Mouse (Mus musculus) liver, adult 2 months (tissue): ENCODE data around the gene Fan1. TPM values are rescaled to one million over a fixed set of nuclear protein-coding genes. Genes with fewer than 3 reads are reported as not detected.
A peak's percentile ranks its signal among the peaks of the same experiment; 100 is the strongest.

ENCODE experiments used
- DNase-seq: peaks from one replicate; pipeline ENCODE4 v3.0.0-alpha.2; 2011; ENCODE audit warnings: low read depth, low spot score; ENCODE audit errors: extremely low read depth
- H3K27ac ChIP-seq: fragments of 200-500 bp; replicated peaks from 2 replicates; pipeline ENCODE4 v1.5.1; 2012; ENCODE audit warnings: low read depth, mild to moderate bottlenecking, control low read depth, inconsistent platforms, low read length; ENCODE audit not compliant: insufficient read depth
- H3K27me3 ChIP-seq: fragments of 200-500 bp; 2 replicates; pipeline ENCODE4 v1.6.1; 2012; ENCODE audit warnings: mild to moderate bottlenecking, moderate library complexity, low read length, inconsistent platforms; ENCODE audit not compliant: control insufficient read depth, insufficient read depth
- H3K36me3 ChIP-seq: fragments of 200-500 bp; 2 replicates; pipeline ENCODE4 v1.6.1; 2012; ENCODE audit warnings: low read length, inconsistent platforms; ENCODE audit not compliant: control insufficient read depth, insufficient read depth
- H3K4me1 ChIP-seq: fragments of 200-500 bp; 2 replicates; pipeline ENCODE4 v1.6.1; 2011; ENCODE audit warnings: low read length; ENCODE audit not compliant: control insufficient read depth, insufficient read depth
- H3K4me3 ChIP-seq: fragments of 200-500 bp; 2 replicates; pipeline ENCODE4 v1.5.1; 2011; ENCODE audit warnings: low read depth, mild to moderate bottlenecking, control low read depth, low read length, moderate library complexity; ENCODE audit not compliant: insufficient read depth
- H3K79me2 ChIP-seq: fragments of 200-500 bp; 2 replicates; pipeline ENCODE4 v1.6.1; 2012; ENCODE audit warnings: inconsistent platforms, mild to moderate bottlenecking, low read length, moderate library complexity; ENCODE audit not compliant: control insufficient read depth, insufficient read depth
- H3K9ac ChIP-seq: fragments of 200-500 bp; 2 replicates; pipeline ENCODE4 v1.6.1; 2012; ENCODE audit warnings: low read depth, mild to moderate bottlenecking, control low read depth, inconsistent platforms, low read length
- CTCF ChIP-seq: fragments of 200-500 bp; IDR thresholded peaks from 2 replicates; pipeline ENCODE4 v1.5.1; 2011; ENCODE audit warnings: low read depth, low read length, control low read depth
- POLR2A ChIP-seq: fragments of 200-500 bp; IDR thresholded peaks from 2 replicates; pipeline ENCODE4 v1.6.1; 2011; ENCODE audit warnings: low read length, control low read depth; ENCODE audit not compliant: insufficient read depth; ENCODE audit errors: extremely low read depth
- WGBS: fragments of 180-500 bp; shearing (Covaris S2); methylation state at CpG from one replicate; pipeline ENCODE4 v1.1.7; 2018; 5-methylcytosine and 5-hydroxymethylcytosine counted together
- polyA plus RNA-seq: library from polyadenylated mRNA; depleted of rRNA; stranded (reverse); fragments of >200 nt; gene quantifications from 2 replicates; pipeline ENCODE4 v1.2.3, GENCODE M21; 2012
- total RNA-seq: library from RNA; depleted of rRNA; stranded (reverse); fragments of >200 nt; gene quantifications from 2 replicates; pipeline ENCODE4 v1.2.3, GENCODE M21; 2014

Gene Fan1
- total and polyA plus RNA-seq, 2 experiments, result 1.9 to 6.0 TPM

DNA sequence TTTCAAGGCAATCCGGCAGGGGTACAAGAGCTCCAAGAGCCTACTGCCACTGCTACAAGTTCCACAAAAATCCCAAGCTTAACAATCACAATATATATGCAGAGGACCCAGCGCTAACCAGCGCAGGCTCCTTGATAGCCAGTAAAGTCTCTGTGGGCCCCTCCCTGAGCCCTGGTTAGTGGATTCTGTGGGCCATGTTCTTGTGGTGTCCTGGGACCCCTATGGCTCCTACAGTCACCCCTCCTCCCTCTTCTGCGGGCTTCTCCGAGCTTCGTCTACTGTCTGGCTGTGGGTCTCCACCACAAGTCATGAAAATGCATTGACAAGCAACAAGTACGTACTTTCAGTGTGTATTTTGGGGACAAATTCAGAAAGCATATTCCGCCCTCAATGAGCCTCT lies 17.6 kb upstream of the Fan1 start:
- H3K79me2 ChIP-seq, result peaks cover 6% of the 10 kb centered on the region; the same call in 1 of the 2 replicates
- WGBS, result 3% methylated on average over 8 of the region's 8 CpGs
- TF ChIP-seq POLR2A (no peak), CTCF (no peak)
- no peak for DNase-seq
- H3K4me3 ChIP-seq, result peak overlapping the region; percentile 94
- peaks cover 27% of the 10 kb centered on the region for H3K36me3 ChIP-seq
- H3K27ac ChIP-seq, result peak overlapping the region; percentile 60
- H3K9ac ChIP-seq, result peak overlapping the region; percentile 91
- no peaks in the 10 kb centered on the region for H3K27me3 ChIP-seq
- H3K4me1 ChIP-seq, result peaks cover 10% of the 10 kb centered on the region

DNA sequence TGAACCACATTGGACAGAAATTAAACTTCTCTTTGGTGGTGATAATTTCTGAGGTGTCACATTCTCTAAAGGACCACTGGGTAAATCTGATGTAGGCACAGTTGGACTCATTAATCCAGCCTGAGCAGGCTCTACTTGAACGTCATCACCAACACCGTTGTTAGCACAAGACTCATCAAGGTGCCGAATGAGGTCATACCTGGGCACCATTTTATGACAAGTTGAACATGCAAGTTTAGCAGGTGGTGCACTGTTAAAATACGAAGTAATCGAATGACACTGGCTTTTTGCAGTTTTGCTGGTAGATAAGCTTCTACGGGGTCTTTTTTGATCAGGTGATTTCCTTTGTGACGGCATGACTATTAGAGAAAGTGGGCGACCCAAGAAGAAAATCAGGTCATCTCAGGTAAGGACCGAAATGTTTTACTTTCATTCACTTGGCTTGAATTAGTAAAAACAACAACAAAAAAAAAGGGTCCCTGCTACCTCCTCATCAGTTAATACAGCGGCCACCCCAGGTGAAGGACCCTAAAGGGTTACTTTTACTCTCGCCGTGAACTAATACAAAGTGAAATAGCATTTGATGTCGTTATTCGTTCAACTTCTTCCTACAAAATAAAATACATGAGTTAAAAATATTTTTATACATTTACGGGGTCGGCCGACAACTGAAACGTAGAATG lies 607 bp downstream of the Fan1 start:
- Histone ChIP-seq H3K4me3 (peak overlapping the region; percentile 70), H3K27ac (peak overlapping the region; percentile 73), H3K27me3 (no peaks in the 10 kb centered on the region), H3K36me3 (peaks cover 24% of the 10 kb centered on the region), H3K9ac (peak overlapping the region; percentile 70), H3K4me1 (no peaks in the 10 kb centered on the region; the same call in 1 of the 2 replicates), H3K79me2 (no peaks in the 10 kb centered on the region)
- WGBS, result 5% methylated on average over 18 of the region's 18 CpGs
- no peak for TF ChIP-seq CTCF
- TF ChIP-seq POLR2A, result no peak
- peak; percentile 33 for DNase-seq

DNA sequence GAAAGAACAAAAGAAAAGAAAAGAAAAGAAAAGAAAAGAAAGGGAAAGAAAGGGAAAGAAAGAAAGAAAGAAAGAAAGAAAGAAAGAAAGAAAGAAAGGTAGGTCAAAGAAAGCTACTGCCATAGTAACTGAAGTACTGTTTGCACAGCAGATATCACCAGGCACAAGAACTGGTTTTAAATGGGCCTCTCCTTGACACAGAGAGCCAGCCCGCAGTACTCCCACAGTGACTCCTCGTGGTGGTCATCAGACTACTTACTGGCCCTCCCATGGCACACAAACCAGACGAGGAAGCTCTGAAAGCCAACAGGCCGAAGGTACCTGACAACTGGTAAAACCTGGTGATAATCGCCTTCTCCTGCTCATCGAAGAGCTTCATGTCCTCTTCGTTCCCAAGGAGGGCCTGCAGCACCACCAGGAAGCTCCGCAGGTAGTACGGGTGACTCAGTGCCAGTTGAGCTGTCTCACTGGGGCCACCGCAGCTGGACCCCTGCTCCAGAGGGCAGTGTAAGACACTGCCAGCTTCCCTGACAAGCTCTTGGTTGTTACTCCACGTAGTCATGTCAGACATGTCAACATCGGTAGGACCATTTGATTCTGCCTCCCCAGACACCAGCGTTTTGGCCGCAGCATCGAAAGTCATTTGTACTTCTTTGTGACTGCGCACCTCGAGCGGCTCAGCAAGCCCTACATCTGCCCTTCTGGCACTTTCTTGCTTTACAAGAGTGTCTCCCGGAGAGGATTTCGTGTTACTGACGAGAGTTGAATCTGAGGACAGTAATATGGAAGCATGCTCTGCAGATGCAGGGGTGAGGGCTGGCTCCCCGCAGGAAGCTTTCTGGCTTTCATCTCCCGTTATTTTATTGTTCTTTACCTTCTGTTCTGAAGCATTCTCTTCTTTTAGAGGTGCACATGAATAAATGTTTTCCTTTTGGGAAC lies 1.7 kb downstream of the Fan1 start:
- no peak for DNase-seq
- peaks cover 18% of the 10 kb centered on the region; the same call in 1 of the 2 replicates for H3K36me3 ChIP-seq
- H3K9ac ChIP-seq, result no peak overlapping the region
- no peaks in the 10 kb centered on the region for H3K27me3 ChIP-seq
- TF ChIP-seq CTCF, result no peak
- no peak for TF ChIP-seq POLR2A
- no peaks in the 10 kb centered on the region for H3K79me2 ChIP-seq
- H3K27ac ChIP-seq, result no peak overlapping the region
- no peaks in the 10 kb centered on the region; the same call in 1 of the 2 replicates for H3K4me1 ChIP-seq
- H3K4me3 ChIP-seq, result no peak overlapping the region
- WGBS, result 93% methylated on average over 23 of the region's 23 CpGs

DNA sequence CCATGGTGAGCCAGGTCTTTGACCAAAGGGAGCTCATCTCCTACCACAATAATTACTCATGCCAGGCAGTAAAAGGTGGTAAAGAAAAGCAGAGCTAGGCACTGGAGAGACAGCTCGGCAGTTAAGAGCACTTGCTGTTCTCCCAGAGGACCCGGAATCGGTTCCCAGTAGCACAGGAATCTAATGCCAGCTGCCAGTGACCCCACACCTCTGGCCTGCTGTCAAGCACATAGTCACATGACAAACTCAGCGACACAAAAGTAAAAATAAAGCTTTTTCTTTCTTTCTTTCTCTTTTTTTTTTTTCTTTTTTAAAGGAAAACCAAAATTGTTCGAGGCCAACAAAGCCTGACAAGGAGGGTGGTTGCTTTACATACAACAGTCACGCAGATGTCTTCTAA lies 4.1 kb downstream of the Fan1 start:
- Histone ChIP-seq H3K27me3 (no peaks in the 10 kb centered on the region), H3K4me1 (no peaks in the 10 kb centered on the region; the same call in 1 of the 2 replicates), H3K36me3 (peaks cover 22% of the 10 kb centered on the region), H3K79me2 (no peaks in the 10 kb centered on the region), H3K4me3 (no peak overlapping the region), H3K9ac (no peak overlapping the region), H3K27ac (no peak overlapping the region)
- no peak for TF ChIP-seq POLR2A
- WGBS, result 71% methylated on average over 6 of the region's 6 CpGs
- DNase-seq, result no peak

DNA sequence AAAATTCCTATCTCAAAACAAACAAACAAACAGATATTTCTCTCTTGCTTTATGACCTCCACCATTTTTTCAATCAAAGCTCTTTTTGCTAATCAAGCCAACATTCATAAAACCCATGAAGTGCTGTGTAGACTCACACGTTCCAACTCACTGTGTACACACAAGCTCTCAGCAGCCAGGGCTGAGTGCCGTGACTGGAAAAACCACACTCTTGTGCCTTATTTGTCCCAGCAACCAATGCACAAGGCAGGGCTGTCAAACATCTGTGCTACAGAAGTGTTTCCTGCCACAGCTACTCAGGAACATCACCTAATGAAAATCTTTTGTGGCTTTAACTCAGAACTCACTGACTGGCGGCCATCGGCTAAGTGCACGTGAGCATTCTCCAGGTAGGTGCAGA lies 8.0 kb downstream of the Fan1 start:
- Histone ChIP-seq H3K4me1 (no peaks in the 10 kb centered on the region), H3K27me3 (no peaks in the 10 kb centered on the region), H3K79me2 (no peaks in the 10 kb centered on the region), H3K36me3 (peaks cover 45% of the 10 kb centered on the region), H3K4me3 (no peak overlapping the region), H3K27ac (no peak overlapping the region), H3K9ac (no peak overlapping the region)
- TF ChIP-seq CTCF (no peak), POLR2A (no peak)
- WGBS, result 89% methylated on average over 5 of the region's 5 CpGs
- no peak for DNase-seq
